Mouse (Mus musculus) lung, embryonic 14.5 days (tissue): Measurements from ENCODE around the gene Pdgfb. TPM values are rescaled to one million over a fixed set of nuclear protein-coding genes. Genes with fewer than 3 reads are reported as not detected.
A peak's percentile ranks its signal among the peaks of the same experiment; 100 is the strongest.

ENCODE experiments used
- ATAC-seq: fragments of 200-750 bp; cut with Nextera tagmentation; 2 replicates; pipeline ENCODE4 v1.8.0; 2017; ENCODE audit warnings: mild to moderate bottlenecking, moderate TSS enrichment, moderate library complexity; ENCODE audit not compliant: insufficient read depth
- DNase-seq: peaks from one replicate; pipeline ENCODE4 v3.0.0-alpha.2; 2015
- H3K27ac ChIP-seq: fragments of 300-500 bp; sonication (generic); 2 replicates; pipeline ENCODE4 v1.5.1; 2014; ENCODE audit warnings: low read depth, mild to moderate bottlenecking, moderate library complexity
- H3K27me3 ChIP-seq: fragments of 300-500 bp; sonication (generic); 2 replicates; pipeline ENCODE4 v1.6.1; 2014; ENCODE audit warnings: low read length, control low read depth; ENCODE audit not compliant: insufficient read depth
- H3K36me3 ChIP-seq: fragments of 300-500 bp; sonication (generic); 2 replicates; pipeline ENCODE4 v1.6.1; 2014; ENCODE audit warnings: control low read depth; ENCODE audit not compliant: insufficient read depth
- H3K4me1 ChIP-seq: fragments of 300-500 bp; sonication (generic); 2 replicates; pipeline ENCODE4 v1.6.1; 2014; ENCODE audit warnings: antibody characterized with exemption, control low read depth; ENCODE audit not compliant: insufficient read depth
- H3K4me2 ChIP-seq: fragments of 300-500 bp; sonication (generic); 2 replicates; pipeline ENCODE4 v1.6.1; 2014; ENCODE audit warnings: mild to moderate bottlenecking
- H3K4me3 ChIP-seq: fragments of 300-500 bp; sonication (generic); 2 replicates; pipeline ENCODE4 v1.5.1; 2014; ENCODE audit warnings: low read depth, low read length
- H3K9ac ChIP-seq: fragments of 300-500 bp; sonication (generic); 2 replicates; pipeline ENCODE4 v1.6.1; 2014
- H3K9me3 ChIP-seq: fragments of 300-500 bp; sonication (generic); 2 replicates; pipeline ENCODE4 v1.6.1; 2016; ENCODE audit warnings: low read depth, low read length, control low read depth
- CTCF ChIP-seq: IDR thresholded peaks from 2 replicates; pipeline ENCODE4 v1.5.1; 2016; ENCODE audit warnings: antibody characterized with exemption, low read depth
- WGBS: fragments of 180-500 bp; shearing (Covaris S2); extraction: QIAGEN DNeasy Blood & Tissue Kit; methylation state at CpG from one replicate; pipeline ENCODE4 v1.1.7; 2014; 5-methylcytosine and 5-hydroxymethylcytosine counted together
- polyA plus RNA-seq: library from polyadenylated mRNA; unstranded; fragments of >200 nt; fragmentation: Nextera tagmentation; extraction: Ambion mirVana; gene quantifications from 2 replicates; pipeline ENCODE4 v1.2.1, GENCODE M21; 2014

Pdgfb gene
- polyA plus RNA-seq, 1 experiment from 2014 or later = 13.0 TPM

GRCm38 (mm10) chr15:80014031-80014320 lies 801 bp downstream of the Pdgfb start:
- ATAC-seq = no peak
- H3K9me3 ChIP-seq = no peaks in the 10 kb centered on the region
- TF ChIP-seq CTCF = no peak
- peak overlapping the region; percentile 94 for H3K4me2 ChIP-seq
- H3K27me3 ChIP-seq = peaks cover 61% of the 10 kb centered on the region
- 0 out of 2 replicates have a peak overlapping the region, but pooled peaks have one; percentile 58 for H3K27ac ChIP-seq
- H3K9ac ChIP-seq = peak overlapping the region; percentile 75
- H3K4me1 ChIP-seq = peaks cover 4% of the 10 kb centered on the region; the same call in 1 of the 2 replicates
- no peaks in the 10 kb centered on the region for H3K36me3 ChIP-seq
- DNase-seq = no peak
- WGBS = under 1% methylated on average over 35 of the region's 37 CpGs
- peak overlapping the region; percentile 59 for H3K4me3 ChIP-seq

GRCm38 (mm10) chr15:80013256-80014030 lies 1.3 kb downstream of the Pdgfb start:
- ATAC-seq (peak; percentile 3; the same call in 1 of the 2 replicates), DNase-seq (no peak)
- TF ChIP-seq CTCF = no peak
- peaks cover 61% of the 10 kb centered on the region for H3K27me3 ChIP-seq
- H3K27ac ChIP-seq = peak overlapping the region; percentile 76; the same call in 1 of the 2 replicates
- no peaks in the 10 kb centered on the region for H3K36me3 ChIP-seq
- H3K4me3 ChIP-seq = peak overlapping the region; percentile 59
- 2% methylated on average over 28 of the region's 36 CpGs for WGBS
- H3K4me1 ChIP-seq = peaks cover 4% of the 10 kb centered on the region; the same call in 1 of the 2 replicates
- H3K4me2 ChIP-seq = peak overlapping the region; percentile 94
- H3K9ac ChIP-seq = peak overlapping the region; percentile 75
- H3K9me3 ChIP-seq = no peaks in the 10 kb centered on the region

- DNase-seq = peak; percentile 67
- Histone ChIP-seq H3K4me2 (peak overlapping the region; percentile 94), H3K9ac (peak overlapping the region; percentile 75), H3K36me3 (no peaks in the 10 kb centered on the region), H3K4me1 (peaks cover 4% of the 10 kb centered on the region; the same call in 1 of the 2 replicates), H3K27me3 (peaks cover 61% of the 10 kb centered on the region), H3K9me3 (no peaks in the 10 kb centered on the region), H3K4me3 (peak overlapping the region; percentile 59), H3K27ac (peak overlapping the region; percentile 76)
- no peak for TF ChIP-seq CTCF
- peak; percentile 73 for ATAC-seq
- WGBS = under 1% methylated on average over 50 of the region's 60 CpGs
Measured at GRCm38 (mm10) chr15:80012527-80013201, 2.1 kb downstream of the Pdgfb start.

- peak; percentile 19; the same call in 1 of the 2 replicates for ATAC-seq
- WGBS = 1% methylated on average over 47 of the region's 56 CpGs
- peak; percentile 51 for DNase-seq
- Histone ChIP-seq H3K9ac (peak overlapping the region; percentile 75), H3K36me3 (no peaks in the 10 kb centered on the region), H3K4me3 (peak overlapping the region; percentile 59), H3K4me2 (peak overlapping the region; percentile 94), H3K27ac (peak overlapping the region; percentile 76), H3K4me1 (peaks cover 4% of the 10 kb centered on the region; the same call in 1 of the 2 replicates), H3K27me3 (peaks cover 61% of the 10 kb centered on the region), H3K9me3 (no peaks in the 10 kb centered on the region)
- TF ChIP-seq CTCF = peak; percentile 52
Measured at GRCm38 (mm10) chr15:80011778-80012526, 2.8 kb downstream of the Pdgfb start.

GRCm38 (mm10) chr15:80011194-80011593 lies 3.6 kb downstream of the Pdgfb start:
- Histone ChIP-seq H3K27ac (no peak overlapping the region), H3K9ac (0 out of 2 replicates have a peak overlapping the region, but pooled peaks have one; percentile 14), H3K9me3 (no peaks in the 10 kb centered on the region), H3K4me1 (peaks cover 4% of the 10 kb centered on the region; the same call in 1 of the 2 replicates), H3K36me3 (no peaks in the 10 kb centered on the region), H3K4me3 (peak overlapping the region; percentile 59), H3K27me3 (peaks cover 60% of the 10 kb centered on the region), H3K4me2 (peak overlapping the region; percentile 94)
- no peak for TF ChIP-seq CTCF
- WGBS = 21% methylated on average over 6 of the region's 6 CpGs
- DNase-seq (no peak), ATAC-seq (no peak)

- H3K9ac ChIP-seq = 0 out of 2 replicates have a peak overlapping the region, but pooled peaks have one; percentile 20
- DNase-seq = no peak
- peaks cover 50% of the 10 kb centered on the region for H3K27me3 ChIP-seq
- no peaks in the 10 kb centered on the region for H3K9me3 ChIP-seq
- peaks cover 4% of the 10 kb centered on the region for H3K4me1 ChIP-seq
- H3K27ac ChIP-seq = no peak overlapping the region
- no peaks in the 10 kb centered on the region for H3K36me3 ChIP-seq
- ATAC-seq = no peak
- peak overlapping the region; percentile 94 for H3K4me2 ChIP-seq
- peak overlapping the region; percentile 59; the same call in 1 of the 2 replicates for H3K4me3 ChIP-seq
- 37% methylated on average over 7 of the region's 7 CpGs for WGBS
- TF ChIP-seq CTCF = no peak
Measured at GRCm38 (mm10) chr15:80010182-80010558, 4.6 kb downstream of the Pdgfb start.
